Mouse (Mus musculus): ENCODE measurements around the gene Zfp46.

Zfp46 gene

GRCm38 (mm10) chr4:136284455-136284854 is at the start of gene Zfp46:
TSS of gene Zfp46 (plus strand) at chr4:136284683.
- peak; percentile 55 for DNase-seq

- no peak for DNase-seq
Observed at GRCm38 (mm10) chr4:136238669-136239068, 45.8 kb upstream of the Zfp46 start.

- no peak for DNase-seq
Observed at GRCm38 (mm10) chr4:136239111-136239510, 45.4 kb upstream of the Zfp46 start.

- DNase-seq: peak; percentile 87
Observed at GRCm38 (mm10) chr4:136239622-136240021, 44.9 kb upstream of the Zfp46 start.

- DNase-seq: no peak
Observed at GRCm38 (mm10) chr4:136240123-136240522, 44.4 kb upstream of the Zfp46 start.

GRCm38 (mm10) chr4:136240955-136241354 is 43.5 kb upstream of the Zfp46 start:
- DNase-seq: no peak

- peak; percentile 46 for DNase-seq
Observed at GRCm38 (mm10) chr4:136242065-136242703, 42.3 kb upstream of the Zfp46 start.

- no peak for DNase-seq
Observed at GRCm38 (mm10) chr4:136242728-136243127, 41.8 kb upstream of the Zfp46 start.

- no peak for DNase-seq
Observed at GRCm38 (mm10) chr4:136244208-136244607, 40.3 kb upstream of the Zfp46 start.

GRCm38 (mm10) chr4:136245681-136246080 is 38.8 kb upstream of the Zfp46 start:
- no peak for DNase-seq

GRCm38 (mm10) chr4:136246568-136246969 is 37.9 kb upstream of the Zfp46 start:
- no peak for DNase-seq

GRCm38 (mm10) chr4:136247386-136247728 is 37.1 kb upstream of the Zfp46 start:
- DNase-seq: no peak

GRCm38 (mm10) chr4:136247729-136248463 is 36.6 kb upstream of the Zfp46 start, which contains the start of gene Tcea3:
TSS of gene Tcea3 (plus strand) at chr4:136247729.
- peak; percentile 73 for DNase-seq

GRCm38 (mm10) chr4:136248464-136249331 is 35.8 kb upstream of the Zfp46 start:
- peak; percentile 78 for DNase-seq

- no peak for DNase-seq
Observed at GRCm38 (mm10) chr4:136249332-136249647, 35.2 kb upstream of the Zfp46 start.

GRCm38 (mm10) chr4:136249780-136250179 is 34.7 kb upstream of the Zfp46 start:
- peak; percentile 73 for DNase-seq

- DNase-seq: no peak
Observed at GRCm38 (mm10) chr4:136255919-136256318, 28.6 kb upstream of the Zfp46 start.

- DNase-seq: no peak
Observed at GRCm38 (mm10) chr4:136256696-136257095, 27.8 kb upstream of the Zfp46 start.

- DNase-seq: no peak
Observed at GRCm38 (mm10) chr4:136259916-136260315, 24.6 kb upstream of the Zfp46 start.

- DNase-seq: peak; percentile 88
Observed at GRCm38 (mm10) chr4:136260491-136261180, 23.8 kb upstream of the Zfp46 start.

GRCm38 (mm10) chr4:136261912-136262311 is 22.6 kb upstream of the Zfp46 start:
- peak; percentile 30 for DNase-seq

- DNase-seq: no peak
Observed at GRCm38 (mm10) chr4:136263555-136263954, 20.9 kb upstream of the Zfp46 start.

GRCm38 (mm10) chr4:136266716-136267343 is 17.7 kb upstream of the Zfp46 start:
- DNase-seq: no peak
